Mouse (Mus musculus) testis, adult 2 months (tissue): Measurements from ENCODE around the gene Pttg1. TPM values are rescaled to one million over a fixed set of nuclear protein-coding genes. Genes with fewer than 3 reads are reported as not detected.

ENCODE experiments used
- H3K27ac ChIP-seq: fragments of 200-500 bp; 2 replicates; pipeline ENCODE4 v1.5.1; 2012; ENCODE audit warnings: low read depth, low read length; ENCODE audit not compliant: control insufficient read depth, insufficient read depth
- H3K27me3 ChIP-seq: fragments of 200-500 bp; 2 replicates; pipeline ENCODE4 v1.6.1; 2012; ENCODE audit warnings: mild to moderate bottlenecking, low read length, moderate library complexity; ENCODE audit not compliant: control insufficient read depth, insufficient read depth
- H3K36me3 ChIP-seq: fragments of 200-500 bp; 2 replicates; pipeline ENCODE4 v1.6.1; 2012; ENCODE audit warnings: mild to moderate bottlenecking, low read length; ENCODE audit not compliant: control insufficient read depth, insufficient read depth
- H3K4me1 ChIP-seq: fragments of 200-500 bp; 2 replicates; pipeline ENCODE4 v1.6.1; 2012; ENCODE audit warnings: low read length; ENCODE audit not compliant: control insufficient read depth, insufficient read depth
- H3K4me3 ChIP-seq: fragments of 200-500 bp; 2 replicates; pipeline ENCODE4 v1.5.1; 2012; ENCODE audit warnings: low read depth, mild to moderate bottlenecking, low read length, moderate library complexity, mixed read lengths; ENCODE audit not compliant: control insufficient read depth
- CTCF ChIP-seq: fragments of 200-500 bp; IDR thresholded peaks from 2 replicates; pipeline ENCODE4 v1.5.1; 2012; ENCODE audit warnings: low read depth, mild to moderate bottlenecking, inconsistent platforms, low read length, moderate library complexity; ENCODE audit not compliant: control insufficient read depth, insufficient read depth, insufficient replicate concordance
- POLR2A ChIP-seq: fragments of 200-500 bp; IDR thresholded peaks from 2 replicates; pipeline ENCODE4 v1.6.1; 2012; ENCODE audit warnings: low read depth, mild to moderate bottlenecking, inconsistent platforms, low read length, moderate library complexity; ENCODE audit not compliant: control insufficient read depth
- polyA plus RNA-seq: library from polyadenylated mRNA; depleted of rRNA; stranded (reverse); fragments of >200 nt; gene quantifications from 2 replicates; pipeline ENCODE4 v1.2.3, GENCODE M21; 2012

Gene Pttg1
- polyA plus RNA-seq, 1 experiment = 105 TPM

GRCm38 (mm10) chr11:43404150-43404807, 21.8 kb downstream of the Pttg1 start:
- Histone ChIP-seq H3K4me3 (no peak overlapping the region), H3K36me3 (no peaks in the 10 kb centered on the region), H3K4me1 (peaks cover 3% of the 10 kb centered on the region), H3K27ac (no peak overlapping the region), H3K27me3 (no peaks in the 10 kb centered on the region)
- TF ChIP-seq POLR2A = no peak
- no peak for TF ChIP-seq CTCF

- Histone ChIP-seq H3K4me1 (peaks cover 3% of the 10 kb centered on the region), H3K27ac (no peak overlapping the region), H3K27me3 (no peaks in the 10 kb centered on the region), H3K4me3 (no peak overlapping the region), H3K36me3 (no peaks in the 10 kb centered on the region)
- no peak for TF ChIP-seq POLR2A
- no peak for TF ChIP-seq CTCF
Measured at GRCm38 (mm10) chr11:43400131-43400530, 25.9 kb downstream of the Pttg1 start.

DNA sequence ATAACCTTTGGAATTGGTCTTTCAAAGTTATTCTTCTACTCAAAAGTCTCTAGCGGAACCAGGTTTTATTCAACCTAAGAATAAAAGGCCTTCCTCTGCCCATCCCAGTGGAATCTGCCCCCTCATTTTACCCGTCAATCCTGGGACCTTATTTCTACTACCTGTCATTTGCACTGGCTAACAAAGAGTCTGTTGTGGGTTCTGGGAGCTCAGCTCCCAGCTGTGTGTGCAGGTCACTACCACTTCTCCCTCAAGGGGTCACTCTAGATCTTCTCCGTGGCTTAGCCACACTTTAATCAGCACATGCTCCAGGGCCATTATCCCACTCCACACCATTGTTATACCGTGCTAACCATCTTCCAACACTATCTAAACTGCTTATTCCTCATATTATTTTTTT, 26.8 kb downstream of the Pttg1 start:
- no peaks in the 10 kb centered on the region for H3K27me3 ChIP-seq
- no peaks in the 10 kb centered on the region for H3K36me3 ChIP-seq
- H3K27ac ChIP-seq = no peak overlapping the region
- TF ChIP-seq POLR2A (no peak), CTCF (no peak)
- no peaks in the 10 kb centered on the region for H3K4me1 ChIP-seq
- H3K4me3 ChIP-seq = no peak overlapping the region

GRCm38 (mm10) chr11:43396672-43397071, 29.4 kb downstream of the Pttg1 start:
- Histone ChIP-seq H3K36me3 (no peaks in the 10 kb centered on the region), H3K4me3 (no peak overlapping the region), H3K27ac (no peak overlapping the region), H3K27me3 (no peaks in the 10 kb centered on the region), H3K4me1 (no peaks in the 10 kb centered on the region)
- no peak for TF ChIP-seq CTCF

DNA sequence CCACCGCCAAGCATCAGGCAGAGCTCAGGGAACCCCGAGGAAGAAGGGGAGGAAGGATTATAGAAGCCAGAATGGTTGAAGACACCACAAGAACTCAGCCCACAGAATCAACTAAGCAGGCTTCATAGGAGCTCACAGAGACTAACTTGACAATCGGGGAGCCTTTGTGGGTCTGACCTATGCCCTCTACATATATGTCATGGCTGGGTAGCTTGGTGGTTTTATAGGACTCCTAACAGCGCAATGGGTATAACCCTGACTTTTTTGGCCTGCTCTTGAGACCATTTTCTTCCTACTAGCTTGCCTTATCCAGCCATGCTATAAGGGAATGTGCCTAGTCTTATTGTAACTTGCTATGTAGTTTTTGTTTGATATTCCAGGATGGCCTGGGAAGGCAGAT, 29.8 kb downstream of the Pttg1 start:
- no peaks in the 10 kb centered on the region for H3K36me3 ChIP-seq
- no peak overlapping the region for H3K4me3 ChIP-seq
- H3K27ac ChIP-seq = no peak overlapping the region
- no peak for TF ChIP-seq POLR2A
- no peak for TF ChIP-seq CTCF
- H3K27me3 ChIP-seq = no peaks in the 10 kb centered on the region
- H3K4me1 ChIP-seq = no peaks in the 10 kb centered on the region

- H3K4me1 ChIP-seq = no peaks in the 10 kb centered on the region
- H3K27me3 ChIP-seq = no peaks in the 10 kb centered on the region
- TF ChIP-seq CTCF (no peak), POLR2A (no peak)
- H3K4me3 ChIP-seq = no peak overlapping the region
- H3K27ac ChIP-seq = no peak overlapping the region
- no peaks in the 10 kb centered on the region for H3K36me3 ChIP-seq
Measured at GRCm38 (mm10) chr11:43395073-43395948, 30.7 kb downstream of the Pttg1 start.

DNA sequence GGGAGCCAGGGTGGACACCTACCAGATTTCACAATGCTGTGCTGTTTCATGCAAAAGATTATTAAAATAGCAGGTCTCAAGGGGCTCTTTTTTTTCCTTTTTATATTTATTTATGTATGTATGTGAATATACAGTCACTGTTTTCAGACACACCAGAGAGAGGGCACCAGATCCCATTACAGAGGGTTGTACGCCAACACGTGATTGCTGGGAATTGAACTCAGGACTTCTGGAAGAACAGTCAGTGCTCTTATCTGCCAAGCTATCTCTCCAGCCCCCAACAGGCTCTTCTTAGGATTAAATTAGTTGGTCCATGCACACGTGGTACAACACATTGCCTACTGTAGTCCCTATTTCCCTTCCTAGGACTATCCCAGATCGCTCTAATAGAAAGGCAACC, 32.7 kb downstream of the Pttg1 start:
- Histone ChIP-seq H3K27me3 (no peaks in the 10 kb centered on the region), H3K4me3 (no peak overlapping the region)

More for the DNA sequence above, 32.7 kb downstream of the Pttg1 start:
- no peak for TF ChIP-seq CTCF
- TF ChIP-seq POLR2A = no peak
- Histone ChIP-seq H3K4me1 (no peaks in the 10 kb centered on the region), H3K36me3 (no peaks in the 10 kb centered on the region), H3K27ac (no peak overlapping the region)
